ENCODE assay signal across 19 mouse cellular contexts in genomic region chr9:63889570-63889969, GRCm38 (mm10).
"Had no signal": no experiment of that assay in that cellular context is flagged by ENCODE, and none has a peak within 500 bp of the region (broad histone marks: within the 10 kb centered on the region; RNA-seq: fewer than 3 reads in every experiment).

No protein-coding gene starts in this region.

- H3K4me1 ChIP-seq: liver, embryonic 12.5 days; liver, embryonic 15.5 days; stomach, embryonic 15.5 days had no signal

- H3K36me3 ChIP-seq: limb, embryonic 10.5 days; limb, embryonic 13.5 days; liver, embryonic 12.5 days; liver, embryonic 15.5 days; midbrain, embryonic 13.5 days; stomach, embryonic 15.5 days had no signal

- H3K9me3 ChIP-seq: limb, embryonic 10.5 days; limb, embryonic 13.5 days; liver, embryonic 12.5 days; liver, embryonic 15.5 days; midbrain, embryonic 13.5 days; stomach, embryonic 15.5 days had no signal

- DNase-seq: kidney, adult 11 months; kidney, postnatal 14 days; layer of hippocampus, adult 9-11 months; liver; lung, adult 18-20 months; lung, postnatal 4 days; right cerebral cortex, adult 18-20 months; right cerebral cortex, postnatal 14 days; right cerebral cortex, postnatal 4 days; thymus, postnatal 25 days had no signal

- H3K4me2 ChIP-seq: limb, embryonic 13.5 days; liver, embryonic 12.5 days; liver, embryonic 15.5 days; midbrain, embryonic 13.5 days; stomach, embryonic 15.5 days had no signal

- H3K4me3 ChIP-seq: layer of hippocampus, adult 2 months; limb, embryonic 10.5 days; limb, embryonic 13.5 days; liver, embryonic 12.5 days; liver, embryonic 15.5 days; midbrain, embryonic 13.5 days; myocyte; stomach, embryonic 15.5 days had no signal

- H3K27ac ChIP-seq: layer of hippocampus, adult 2 months; limb, embryonic 10.5 days; limb, embryonic 13.5 days; liver, embryonic 12.5 days; liver, embryonic 15.5 days; midbrain, embryonic 13.5 days; stomach, embryonic 15.5 days had no signal

- H3K27me3 ChIP-seq: limb, embryonic 13.5 days; liver, embryonic 12.5 days; liver, embryonic 15.5 days; midbrain, embryonic 13.5 days; stomach, embryonic 15.5 days had no signal

- ATAC-seq: liver, embryonic 12.5 days; midbrain, embryonic 13.5 days; midbrain, embryonic 16.5 days had no signal

- H3K9ac ChIP-seq: limb, embryonic 13.5 days; liver, embryonic 12.5 days; liver, embryonic 15.5 days; midbrain, embryonic 13.5 days had no signal
